Mouse (Mus musculus) left cerebral cortex, adult 18-20 months (tissue): ENCODE measurements at regions not wholly inside any gene's neighbourhood (a gene's known extent, or its start where the extent isn't known, plus 50 kb on each side); places are given as distances from the start of the nearest gene placed in this dataset.
"Not testable (repeated sequence)": the region's sequence is repeated elsewhere in the genome, so short reads cannot be mapped to it uniquely, and the experiment has no call there.

Experiments
- DNase-seq, 2 experiments: peaks; one replicate each; pipeline ENCODE4 v3.0.0; 2021 to 2022; ENCODE audit warnings: low spot score in 2 of 2, mixed read lengths in 1 of 2

DNA sequence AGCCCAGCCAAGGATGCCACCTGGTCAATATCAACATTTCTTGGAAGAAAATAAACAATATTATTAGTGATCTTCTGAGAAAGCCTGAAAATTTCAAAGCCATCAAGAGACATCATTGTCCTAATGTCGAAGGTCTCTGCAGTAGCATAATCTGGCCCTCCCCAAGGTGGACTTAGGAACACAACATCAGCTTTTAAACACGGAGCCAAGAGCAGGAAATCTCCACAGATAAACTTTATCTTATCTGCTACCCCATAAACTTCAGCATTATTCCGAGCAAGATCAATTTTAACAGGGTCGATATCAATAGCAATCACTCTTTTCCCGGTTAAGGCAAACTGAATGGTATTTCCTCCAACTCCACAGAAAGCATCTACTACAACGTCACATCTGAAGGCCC is 1691.2 kb upstream of the 5930422O12Rik start:
- DNase-seq: not testable (repeated sequence)

DNA sequence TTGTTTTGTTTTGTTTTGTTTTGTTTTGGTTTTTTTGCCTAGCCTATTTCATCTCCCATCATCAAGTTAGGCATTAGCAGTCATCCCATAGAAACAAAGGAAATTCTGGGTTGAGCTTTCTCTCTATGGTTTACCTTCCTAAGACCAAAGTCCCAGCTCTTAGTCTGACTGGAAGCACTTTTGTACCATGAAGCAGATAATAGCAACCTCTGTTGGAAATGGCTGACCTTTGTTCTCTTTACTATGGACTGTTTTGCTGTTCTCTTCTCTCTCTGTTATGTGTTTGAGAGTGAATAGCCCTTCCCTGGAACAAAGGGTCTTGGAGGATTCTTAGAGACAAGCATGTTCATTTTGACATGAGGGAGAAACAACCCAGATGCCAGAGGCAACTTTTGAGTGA is 1681.7 kb upstream of the 5930422O12Rik start:
- DNase-seq: no peak

DNA sequence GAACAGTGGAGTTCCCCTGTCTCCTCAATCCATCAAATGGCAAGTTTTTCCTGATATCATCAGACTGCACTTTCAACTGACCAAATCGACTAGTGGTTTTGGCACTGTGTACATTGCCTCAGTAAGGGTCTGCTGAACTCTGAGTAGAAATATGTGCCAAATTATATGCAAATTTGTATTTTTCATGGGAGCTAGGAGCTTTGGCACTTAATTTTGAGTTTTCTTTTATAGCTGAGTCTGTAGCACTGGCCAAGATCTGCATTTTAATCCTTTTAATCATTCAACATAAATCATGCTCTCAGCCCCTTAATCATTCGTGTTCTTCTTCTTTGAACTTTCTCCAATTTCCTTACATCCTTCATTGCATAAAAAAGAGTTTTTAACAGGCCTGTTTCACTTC is 1678.5 kb upstream of the 5930422O12Rik start:
- no peak for DNase-seq

DNA sequence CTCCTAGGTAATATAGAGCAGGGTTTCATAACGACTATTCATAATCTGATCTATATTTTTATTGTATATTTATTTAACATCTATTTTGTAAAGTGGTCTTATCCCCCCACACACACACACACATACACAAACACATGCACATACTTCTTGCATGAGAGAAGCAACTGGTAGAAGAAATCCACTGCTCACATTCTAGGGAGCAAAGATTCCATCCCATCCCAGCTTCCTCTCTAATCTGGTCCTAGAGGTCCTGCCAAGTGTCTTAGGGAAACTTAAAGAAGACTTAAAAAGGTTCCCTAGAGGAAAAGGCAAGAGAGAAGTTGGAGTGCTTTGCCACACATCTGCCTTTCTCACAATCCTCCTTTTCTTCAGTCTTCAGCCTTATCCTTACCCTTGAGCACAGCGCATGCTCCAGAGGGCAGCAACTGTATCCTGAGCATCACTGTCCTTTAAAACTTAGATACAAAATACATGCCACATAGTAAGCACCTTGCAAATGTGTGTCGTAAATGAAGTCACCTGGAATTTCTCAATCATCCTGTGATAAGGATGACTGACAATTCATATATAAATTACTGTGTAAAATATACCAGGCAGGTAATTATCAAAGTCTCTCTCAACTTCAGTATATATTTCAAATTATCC is 1677.9 kb upstream of the 5930422O12Rik start:
- DNase-seq: no peak

DNA sequence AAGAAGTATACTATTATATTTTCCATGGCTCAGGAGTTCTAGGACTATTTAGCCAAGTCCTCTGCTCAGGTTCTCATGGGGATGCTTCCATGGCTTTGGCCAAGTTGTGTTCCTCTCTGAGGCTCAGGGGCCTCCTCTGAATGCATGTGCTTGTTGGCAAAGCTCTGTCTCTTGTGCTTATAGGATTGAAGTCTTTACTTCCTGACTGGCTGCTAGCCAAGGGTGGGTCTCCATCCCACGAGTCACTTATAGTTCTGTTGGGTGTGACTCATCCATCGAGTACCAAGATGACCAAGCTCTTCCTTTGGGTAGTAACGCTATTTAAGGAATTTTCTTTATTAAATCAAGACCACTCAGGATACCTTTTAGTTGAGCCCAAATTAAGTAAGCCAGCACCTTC is 1672.8 kb upstream of the 5930422O12Rik start:
- DNase-seq: no peak

DNA sequence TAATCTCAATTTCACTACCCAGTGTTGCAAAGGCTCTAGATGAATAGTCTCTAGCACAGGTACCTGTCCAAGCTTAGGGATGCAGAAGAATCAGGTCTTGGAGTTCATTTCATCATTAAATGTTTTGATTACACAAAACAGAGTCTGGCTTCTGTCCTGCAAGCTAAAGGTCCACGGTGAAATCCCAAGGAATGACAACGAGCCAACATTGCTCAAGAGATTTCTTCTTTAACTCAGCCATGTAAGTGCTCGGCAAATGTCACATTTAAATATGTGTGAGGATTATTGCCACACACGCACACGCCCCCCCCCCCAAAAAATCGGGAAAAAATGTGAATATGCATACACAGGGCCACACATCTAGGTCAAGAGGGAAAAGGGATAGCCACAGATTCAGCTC is 1666.4 kb upstream of the 5930422O12Rik start:
- DNase-seq: no peak
